Mouse (Mus musculus): Measurements from ENCODE around the gene Foxq1.

Gene Foxq1

DNA sequence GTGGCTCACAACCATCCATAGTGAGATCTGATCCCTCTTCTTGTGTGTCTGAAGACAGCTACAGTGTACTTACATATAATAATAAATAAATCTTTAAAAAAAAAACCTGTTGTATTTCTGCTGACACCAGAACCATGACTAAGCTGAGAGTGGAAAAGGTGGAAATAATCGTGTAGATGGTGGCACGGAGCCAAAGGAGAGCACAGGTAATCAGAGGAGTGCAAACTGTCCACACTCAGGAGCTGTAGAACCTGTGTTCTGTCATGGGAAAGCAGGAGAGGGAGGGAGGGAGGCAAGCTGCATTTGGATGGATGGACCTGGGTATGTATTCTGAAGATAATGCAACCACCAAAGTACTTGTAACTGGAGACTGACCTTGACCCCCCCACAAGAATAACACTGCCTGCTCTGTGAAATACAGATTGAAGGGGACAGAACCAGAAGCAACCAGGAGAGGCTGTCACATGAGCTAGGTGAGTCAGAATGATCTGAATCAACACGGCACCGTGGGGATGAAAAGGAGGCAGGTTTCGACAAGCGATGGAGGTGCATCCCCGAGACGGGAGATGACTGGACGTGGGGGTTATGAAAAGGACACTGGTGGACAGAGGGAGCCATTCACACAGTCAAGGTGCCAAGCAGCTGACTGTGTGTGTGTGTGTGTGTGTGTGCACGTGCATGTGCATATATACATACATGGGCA lies 17.0 kb downstream of the Foxq1 start:
- no peak for DNase-seq

DNA sequence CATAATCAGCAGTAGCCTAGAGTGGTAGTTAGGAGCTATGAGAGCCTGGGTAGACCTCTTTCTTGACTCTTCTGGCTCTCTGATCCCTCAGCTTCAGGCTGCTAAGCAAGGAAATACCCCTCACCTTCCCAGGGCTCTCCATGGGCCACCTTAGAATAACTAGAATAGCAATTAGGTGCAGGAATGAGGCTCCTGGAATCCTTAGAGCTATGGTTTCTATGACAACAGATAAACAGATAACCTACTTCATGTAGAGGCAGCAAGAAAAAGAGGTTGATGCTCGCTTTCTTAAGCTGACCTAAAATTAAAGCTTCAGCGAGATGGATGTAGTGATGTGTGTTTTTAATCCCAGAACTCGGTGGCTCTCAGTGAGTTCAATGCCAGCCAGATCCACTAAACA lies 18.7 kb downstream of the Foxq1 start:
- DNase-seq = no peak

DNA sequence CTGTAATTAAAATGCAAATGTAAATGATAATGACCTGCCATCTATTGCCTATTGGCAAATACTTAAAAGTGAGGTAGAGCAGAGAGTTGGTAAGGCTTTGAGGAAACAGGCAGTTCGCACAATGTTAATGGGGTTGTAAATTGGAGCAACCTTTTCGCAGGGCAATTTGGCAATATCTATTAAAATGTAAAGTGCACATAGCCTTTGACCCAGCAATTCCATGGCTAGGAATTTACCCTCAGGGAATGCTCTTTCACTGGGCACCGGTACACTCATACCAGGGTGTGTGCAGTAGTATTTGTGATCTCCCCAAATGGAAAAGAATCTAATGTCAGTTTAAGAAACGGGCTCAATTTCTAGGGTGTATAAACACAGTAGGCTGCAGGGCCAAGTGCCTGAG lies 20.8 kb downstream of the Foxq1 start:
- DNase-seq = no peak

DNA sequence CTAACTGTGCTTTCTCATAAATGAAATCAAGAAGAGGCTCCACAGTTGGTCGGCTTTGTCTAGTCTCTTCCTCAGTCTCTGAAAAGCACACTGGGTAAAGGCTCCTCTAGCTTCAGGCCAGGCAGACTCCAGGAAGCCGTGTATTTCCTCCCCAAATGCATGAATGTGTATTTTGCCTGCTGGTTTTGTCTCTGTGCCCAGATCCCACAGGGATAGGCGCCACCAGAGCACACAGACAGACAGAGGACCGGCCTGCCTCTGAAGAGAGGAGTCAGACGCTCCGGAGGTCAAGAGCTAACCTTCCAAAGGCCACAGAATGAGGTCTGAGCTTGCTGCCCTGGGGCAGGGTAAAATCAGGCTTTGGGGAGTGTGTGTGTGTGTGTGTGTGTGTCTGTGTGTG lies 21.6 kb downstream of the Foxq1 start:
- no peak for DNase-seq

DNA sequence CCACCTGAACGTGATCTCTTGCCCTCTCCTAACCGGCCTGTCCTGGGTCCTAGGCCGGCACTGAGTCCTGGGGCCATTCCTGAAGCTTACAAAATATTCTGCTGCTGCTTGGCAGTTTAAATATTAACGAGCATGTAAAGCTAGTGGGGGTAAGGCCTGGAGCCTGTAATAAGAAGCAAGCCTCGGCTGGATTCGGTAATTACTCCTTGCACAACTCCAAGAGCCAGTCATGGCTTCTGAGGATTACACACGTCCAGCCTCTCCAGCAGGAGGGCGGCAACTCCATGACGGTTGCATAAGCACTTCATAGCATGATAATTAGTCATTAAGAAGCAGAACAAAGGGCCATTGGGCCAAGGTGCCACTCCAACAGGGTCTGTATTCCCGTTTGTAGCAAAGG lies 22.5 kb downstream of the Foxq1 start:
- no peak for DNase-seq

DNA sequence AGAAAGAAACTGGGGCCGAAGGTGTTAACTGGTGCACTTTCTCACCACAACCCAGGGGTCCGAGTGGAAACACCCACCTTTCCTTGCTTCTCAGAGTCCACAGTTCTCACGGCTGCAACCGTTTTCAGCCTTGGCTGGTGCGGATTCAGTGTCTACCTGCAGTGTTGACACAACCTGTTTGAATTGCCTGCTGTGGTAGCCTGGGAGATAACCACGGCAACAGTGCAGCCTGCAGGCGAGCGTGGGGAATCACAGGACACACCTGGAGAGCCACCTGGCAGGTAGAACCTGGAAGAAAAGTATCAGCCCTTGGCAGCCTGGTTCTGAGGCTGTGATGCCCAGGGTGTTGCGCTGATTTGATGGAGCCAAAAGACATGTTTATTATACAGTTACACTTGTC lies 23.9 kb downstream of the Foxq1 start:
- DNase-seq = no peak

DNA sequence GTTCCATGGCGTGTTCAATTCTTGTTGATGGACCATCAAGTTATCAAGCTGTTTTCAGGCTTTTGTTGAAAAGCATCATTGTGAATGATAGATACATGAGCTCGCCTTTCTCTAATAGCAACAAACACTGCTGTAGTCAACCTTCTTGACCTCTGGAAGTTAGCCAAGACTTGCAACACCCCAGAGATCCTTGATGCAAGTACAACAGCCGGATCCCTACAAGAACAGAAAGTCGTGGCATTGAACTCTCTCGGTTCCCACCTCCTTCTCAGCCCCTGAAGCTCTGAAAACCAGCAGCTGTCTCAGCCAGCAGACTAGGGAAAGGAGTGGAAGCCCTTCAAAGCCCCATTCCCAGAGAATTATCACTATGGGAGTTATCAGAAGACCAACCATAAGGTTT lies 31.4 kb downstream of the Foxq1 start:
- DNase-seq = no peak

DNA sequence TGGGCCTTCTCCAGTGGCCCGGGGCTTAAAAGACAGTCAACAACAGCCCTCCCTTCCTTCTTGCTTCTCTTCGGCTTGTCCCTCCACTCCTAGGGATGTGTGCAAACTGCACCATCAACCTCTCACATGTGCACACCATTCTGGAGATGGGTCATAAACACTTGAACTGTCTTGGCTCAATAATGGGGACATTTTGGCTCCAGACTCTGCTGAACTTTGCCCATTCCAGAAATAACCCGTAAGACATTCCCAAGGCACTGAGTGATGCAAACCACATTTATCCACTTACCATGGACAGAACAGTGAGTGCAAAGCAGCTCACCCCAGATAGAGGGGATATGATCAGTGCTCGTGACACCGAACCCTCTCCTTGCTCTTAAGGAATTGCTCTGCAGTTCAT lies 43.6 kb downstream of the Foxq1 start:
- DNase-seq = no peak

DNA sequence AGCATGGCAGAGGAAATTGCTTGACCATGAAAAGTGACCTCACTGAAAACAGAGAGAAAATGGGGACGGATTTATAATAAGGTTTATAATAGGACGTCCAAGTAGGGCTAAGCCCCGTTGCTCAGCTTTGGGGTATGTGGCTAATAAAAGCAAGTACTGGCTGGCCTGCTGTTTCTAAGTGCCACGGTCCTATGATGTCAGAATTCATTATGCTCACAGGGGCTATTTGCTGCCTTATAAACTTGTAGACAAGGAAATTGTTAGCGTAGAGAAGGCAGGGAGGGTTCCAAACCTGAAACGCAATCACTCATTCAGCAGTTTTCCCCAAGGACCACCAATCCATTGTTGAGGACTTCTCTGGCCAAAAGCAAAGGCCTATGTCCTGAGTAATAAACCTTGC lies 48.0 kb downstream of the Foxq1 start:
- DNase-seq = no peak
